Mouse (Mus musculus) olfactory bulb, adult 2 months (tissue): Measurements from ENCODE around the gene Gng2.

ENCODE experiments used
- CTCF ChIP-seq: fragments of 200-500 bp; IDR thresholded peaks from 2 replicates; pipeline ENCODE4 v1.5.1; 2012; ENCODE audit warnings: low read depth, mild to moderate bottlenecking, low read length, moderate library complexity; ENCODE audit not compliant: insufficient read depth
- POLR2A ChIP-seq: fragments of 200-500 bp; IDR thresholded peaks from 2 replicates; pipeline ENCODE4 v1.6.1; 2012; ENCODE audit warnings: mild to moderate bottlenecking, low read depth, low read length, moderate library complexity; ENCODE audit not compliant: insufficient read depth

GRCm38 (mm10) chr14:20007446-20007845 is 30.0 kb upstream of the Gng2 start:
- TF ChIP-seq POLR2A (no peak), CTCF (no peak)
